Mouse (Mus musculus) thymus, postnatal 25 days (tissue): ENCODE data around the gene Dcps.

ENCODE experiments used
- DNase-seq: peaks from one replicate; pipeline ENCODE4 v3.0.0; 2022

Gene Dcps

GRCm38 (mm10) chr9:35131637-35132397, 44.0 kb downstream of the Dcps start:
- DNase-seq = no peak

- no peak for DNase-seq
These were observed 46.9 kb downstream of the Dcps start for GRCm38 (mm10) chr9:35128995-35129418.

- DNase-seq = no peak
These were observed 47.3 kb downstream of the Dcps start for GRCm38 (mm10) chr9:35128564-35128963.

DNA sequence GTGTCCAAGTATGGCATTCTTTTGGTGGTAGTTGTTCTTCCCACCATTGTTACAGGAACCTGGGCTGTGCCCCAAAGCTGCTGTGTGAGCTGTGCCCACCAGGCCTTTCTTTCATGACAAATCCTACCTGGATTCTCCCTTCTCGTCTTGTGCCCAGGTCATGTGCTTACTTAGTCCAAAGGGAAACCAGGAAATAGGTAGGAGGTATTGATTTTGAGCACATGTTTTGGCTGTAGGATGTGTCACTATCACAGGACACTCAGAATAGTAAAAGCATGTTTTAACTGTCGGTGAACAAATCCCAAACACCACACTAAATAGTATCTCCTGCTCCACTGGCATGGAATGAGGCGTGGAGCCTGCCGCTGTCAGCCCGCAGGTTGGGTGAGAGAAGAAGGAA, 48.3 kb downstream of the Dcps start:
- no peak for DNase-seq

- DNase-seq = no peak
These were observed 48.7 kb downstream of the Dcps start for GRCm38 (mm10) chr9:35127147-35127546.

DNA sequence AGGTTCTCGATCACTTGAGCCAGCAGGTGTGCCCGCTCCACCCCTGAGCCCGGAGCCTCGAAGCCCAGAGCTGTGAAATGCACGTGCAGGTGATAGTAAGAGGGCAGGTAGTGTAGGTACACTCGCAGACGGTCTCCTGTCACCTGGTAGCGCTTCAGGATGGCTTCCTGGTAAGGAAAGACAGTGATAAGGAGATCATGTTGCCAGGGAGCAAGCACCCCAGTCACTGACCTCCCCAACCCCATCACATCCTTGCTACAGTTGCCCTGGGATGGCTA, 51.2 kb downstream of the Dcps start:
- no peak for DNase-seq

DNA sequence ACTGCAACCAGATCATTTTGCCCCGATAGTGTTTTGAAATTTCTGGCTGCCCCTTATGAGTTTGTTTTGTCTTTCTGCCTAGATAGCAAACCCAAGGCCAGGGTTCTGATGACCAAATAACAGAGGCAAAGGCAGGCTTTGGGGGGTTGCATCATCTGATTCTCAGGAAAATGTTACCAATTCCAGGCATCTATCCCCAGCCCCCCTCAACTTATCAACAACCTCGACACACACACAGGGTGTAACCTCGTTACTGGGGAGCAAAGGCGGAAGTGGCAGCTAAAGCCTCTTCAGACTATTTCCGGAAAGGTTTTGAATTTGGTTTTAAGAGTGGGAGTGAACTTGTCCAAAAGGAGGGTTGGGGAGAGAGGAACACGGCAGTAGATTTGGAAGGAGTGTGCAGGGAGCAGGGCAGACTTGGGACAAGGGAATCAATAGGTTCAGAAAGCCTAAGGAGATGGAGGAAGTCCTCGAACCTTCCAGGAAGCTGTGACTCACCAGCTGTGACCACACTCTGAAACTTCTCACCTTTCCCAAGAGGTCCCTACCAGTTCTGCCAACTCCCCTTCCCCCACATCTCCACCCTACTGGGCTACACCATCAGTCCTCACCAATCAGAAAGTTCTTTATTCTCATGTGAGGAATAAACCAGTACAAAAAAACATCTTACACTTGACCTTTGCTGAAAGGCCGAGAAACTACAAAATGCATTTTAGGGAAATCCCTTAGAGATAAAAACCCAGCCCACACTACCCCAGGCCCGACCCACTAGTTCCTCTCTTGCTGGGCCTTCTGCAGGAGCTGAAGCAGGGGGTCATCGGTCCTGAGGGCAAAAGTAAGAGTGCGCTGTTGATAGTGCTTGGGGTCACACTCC, 51.8 kb downstream of the Dcps start:
- peak; percentile 56 for DNase-seq

DNA sequence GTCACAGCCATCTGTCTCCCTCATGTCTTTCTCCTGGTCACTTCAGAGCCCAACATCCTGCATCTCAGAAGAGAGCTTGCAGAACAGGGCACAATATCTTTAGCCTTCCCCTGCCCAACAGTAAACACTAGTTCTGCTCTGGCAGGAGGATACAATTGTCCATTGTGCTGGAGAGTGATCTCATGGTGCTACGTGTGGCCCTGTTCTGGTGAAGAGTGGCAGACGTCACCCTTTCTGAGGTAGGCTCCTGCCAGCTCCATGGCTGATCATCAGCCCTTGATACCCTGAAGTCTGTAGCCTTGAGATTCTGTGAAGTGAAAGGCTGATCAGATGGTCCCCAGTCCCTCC, 52.4 kb downstream of the Dcps start:
- DNase-seq = peak; percentile 18

DNA sequence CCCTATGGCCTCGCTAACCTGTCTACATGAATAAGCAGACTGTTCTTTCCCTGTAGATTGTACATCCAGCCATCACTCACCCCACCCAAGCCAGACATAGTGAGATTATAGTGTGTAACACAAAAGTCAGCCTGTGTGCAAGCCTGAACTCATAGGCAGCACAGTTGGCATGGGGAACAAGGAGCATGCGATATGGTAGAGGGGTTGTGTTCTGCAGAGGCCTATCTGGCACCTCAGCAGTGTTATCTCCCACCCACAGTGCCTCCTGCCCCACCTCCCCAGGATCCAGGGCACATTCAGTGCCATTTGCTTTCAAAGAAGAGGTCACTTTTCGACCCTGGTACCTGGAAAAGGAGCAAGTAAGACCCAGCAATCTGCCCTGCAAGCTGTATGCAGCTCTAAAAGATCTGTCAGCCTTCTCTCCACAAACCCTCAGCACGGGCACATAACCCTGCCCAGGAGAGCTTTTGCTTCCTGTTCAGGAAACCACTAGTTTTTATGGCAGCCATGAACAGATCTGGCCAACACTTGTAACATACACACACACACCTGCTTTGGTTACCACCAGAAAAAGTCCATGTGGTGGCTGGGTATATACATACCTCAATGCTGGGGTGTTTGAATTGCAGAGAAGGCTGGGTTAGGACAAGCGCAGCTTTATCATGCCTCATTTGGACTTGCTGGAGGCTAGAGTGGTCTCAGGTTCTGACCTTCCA, 53.2 kb downstream of the Dcps start:
- DNase-seq = peak; percentile 32

DNA sequence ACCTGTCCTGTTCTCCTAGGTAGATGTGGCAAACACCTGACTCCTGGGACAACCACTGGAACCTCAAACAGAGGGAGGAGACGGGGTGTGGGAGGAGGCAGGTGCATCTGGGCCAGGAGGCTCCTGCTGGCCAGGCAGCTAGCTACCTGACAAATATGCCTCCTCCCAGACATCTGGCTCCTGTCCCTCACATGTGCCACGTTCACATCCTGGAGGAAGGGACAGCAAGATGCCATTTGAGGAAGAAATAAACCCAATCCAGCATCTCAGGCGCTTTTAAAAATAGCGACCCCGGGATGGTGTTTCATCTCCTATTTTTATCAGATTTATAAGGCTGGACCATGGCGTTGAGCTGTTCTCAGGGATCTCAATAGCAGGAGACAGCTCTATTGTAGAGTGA, 56.7 kb downstream of the Dcps start, which contains the start of gene St3gal4:
Gene St3gal4, minus strand, starts transcription at position 101 of the 400 bp plus-strand sequence.
- no peak for DNase-seq

- DNase-seq = no peak
These were observed 57.3 kb downstream of the Dcps start for GRCm38 (mm10) chr9:35118563-35118962.

GRCm38 (mm10) chr9:35117384-35118295, 58.2 kb downstream of the Dcps start:
- DNase-seq = peak; percentile 65

DNA sequence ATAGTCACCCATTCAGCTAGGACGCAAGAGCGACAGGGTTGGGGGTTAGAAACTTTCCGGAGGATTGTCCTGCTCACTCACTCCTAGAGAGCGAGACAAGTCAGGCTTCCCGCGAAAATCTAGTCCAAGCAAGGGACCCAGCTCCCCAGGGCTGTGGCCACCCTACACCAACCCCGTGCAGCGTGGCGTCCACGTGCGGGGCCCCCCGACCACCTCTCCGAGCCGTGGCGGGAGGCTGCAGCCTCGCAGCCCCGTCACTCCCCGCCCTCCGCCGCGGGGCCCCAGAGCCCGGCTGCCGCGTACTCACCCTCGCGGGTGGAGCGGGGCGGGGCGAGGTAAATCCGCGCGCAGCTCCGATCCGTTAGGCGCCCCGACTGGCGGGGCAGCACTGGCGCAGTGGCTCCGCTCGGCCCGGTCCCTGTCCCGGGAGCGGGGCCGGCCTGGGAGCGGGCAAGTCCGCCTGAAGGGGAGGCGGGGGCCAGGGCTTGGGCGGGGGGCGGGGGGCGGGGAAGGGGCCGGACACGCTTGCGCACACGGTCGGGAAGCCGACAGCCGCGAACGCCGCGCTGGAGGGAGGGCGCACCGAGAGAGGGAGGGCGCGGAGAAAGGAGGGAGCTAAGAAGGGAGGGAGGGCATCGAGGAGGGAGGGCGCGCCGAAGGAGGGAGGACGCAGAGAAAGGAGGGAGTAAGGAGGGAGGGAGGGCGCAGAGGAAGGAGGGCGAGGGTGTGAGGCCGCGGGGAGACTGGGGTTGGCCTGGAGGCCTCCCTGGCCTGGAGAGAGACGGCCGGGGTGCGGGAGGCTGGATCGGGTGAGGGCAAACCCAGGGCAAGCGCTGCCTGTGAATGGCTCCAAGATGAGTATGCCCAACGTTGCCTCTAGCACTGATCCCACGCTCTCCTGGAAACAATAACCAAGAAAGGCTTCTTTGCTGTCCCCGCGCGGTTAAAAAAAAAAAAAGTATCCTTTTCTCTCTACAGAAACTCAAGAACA, 59.2 kb downstream of the Dcps start:
- DNase-seq = peak; percentile 83

GRCm38 (mm10) chr9:35115804-35116203, 60.1 kb downstream of the Dcps start:
- DNase-seq = no peak

- DNase-seq = no peak
These were observed 60.6 kb downstream of the Dcps start for GRCm38 (mm10) chr9:35115299-35115698.

GRCm38 (mm10) chr9:35114234-35114633, 61.6 kb downstream of the Dcps start:
- no peak for DNase-seq

DNA sequence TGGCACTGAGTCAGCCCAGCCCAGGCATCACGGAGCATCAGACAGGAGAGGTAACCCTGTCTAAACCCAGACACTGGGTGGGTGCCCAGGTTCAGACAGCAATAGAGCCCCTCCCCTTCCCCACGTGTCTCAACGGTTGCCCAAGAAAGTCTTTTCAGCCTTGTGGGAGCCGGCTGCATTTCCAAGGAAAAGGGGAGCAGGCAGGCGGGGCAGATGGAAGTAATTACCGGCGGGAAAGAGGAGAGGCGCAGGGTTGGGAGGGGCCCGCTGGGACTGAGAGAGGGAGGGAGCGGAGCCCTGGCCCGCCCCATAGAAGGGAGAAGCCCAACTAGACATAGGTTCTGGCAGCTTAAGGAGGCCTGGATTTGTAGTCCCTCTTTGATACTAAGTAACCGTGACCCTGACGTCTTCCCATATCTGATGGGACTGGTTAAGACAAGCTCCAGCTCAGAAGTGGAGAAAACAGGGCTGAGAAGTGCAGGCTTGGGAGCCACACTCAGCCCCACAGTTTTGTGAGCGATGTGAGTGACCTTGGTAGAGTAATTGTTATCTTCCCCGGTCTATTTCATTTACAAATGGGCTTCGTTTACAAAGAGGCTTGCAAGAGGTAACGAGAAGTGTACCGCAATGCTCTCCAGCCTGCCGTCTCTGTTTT, 63.8 kb downstream of the Dcps start:
- DNase-seq = no peak

DNA sequence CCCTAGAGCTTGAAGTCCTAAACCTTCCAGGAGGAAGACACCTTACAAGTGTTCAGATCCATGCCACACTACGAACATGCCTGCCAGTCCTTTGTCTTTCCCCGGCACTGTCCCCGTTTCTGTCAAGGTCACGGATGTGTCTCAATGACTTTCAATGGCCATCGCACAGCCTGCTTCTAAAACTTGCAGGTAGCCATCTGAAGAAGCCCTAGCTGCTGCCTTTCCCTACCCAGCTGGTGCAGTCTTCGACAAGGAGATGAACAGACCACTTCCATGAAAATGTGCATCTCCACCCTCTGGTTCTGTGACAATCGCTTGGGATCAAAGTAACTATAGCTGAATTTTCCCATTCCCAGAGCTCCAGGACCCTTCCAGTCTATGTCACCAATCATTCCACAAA, 64.4 kb downstream of the Dcps start:
- no peak for DNase-seq

DNA sequence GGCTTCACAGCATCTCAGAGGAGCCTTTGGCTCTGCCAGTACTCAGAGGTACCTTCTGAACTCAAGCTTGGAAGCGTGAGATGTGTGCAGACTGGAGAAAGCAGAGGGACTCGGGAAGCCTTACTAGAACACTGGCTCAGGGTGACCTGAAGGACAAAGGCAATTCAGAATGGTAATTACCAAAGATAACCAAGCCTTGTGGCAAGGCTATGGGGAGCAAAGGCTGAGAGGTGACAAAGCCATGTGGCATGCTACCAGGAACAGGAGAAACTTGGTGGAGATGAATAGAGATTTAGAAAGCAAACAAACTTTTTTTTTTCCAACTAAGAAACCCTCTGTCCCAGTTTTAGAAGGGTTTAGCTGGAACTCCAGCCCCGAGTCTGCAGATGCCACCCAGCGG, 65.3 kb downstream of the Dcps start:
- DNase-seq = no peak

GRCm38 (mm10) chr9:35110051-35110450, 65.8 kb downstream of the Dcps start:
- no peak for DNase-seq

DNA sequence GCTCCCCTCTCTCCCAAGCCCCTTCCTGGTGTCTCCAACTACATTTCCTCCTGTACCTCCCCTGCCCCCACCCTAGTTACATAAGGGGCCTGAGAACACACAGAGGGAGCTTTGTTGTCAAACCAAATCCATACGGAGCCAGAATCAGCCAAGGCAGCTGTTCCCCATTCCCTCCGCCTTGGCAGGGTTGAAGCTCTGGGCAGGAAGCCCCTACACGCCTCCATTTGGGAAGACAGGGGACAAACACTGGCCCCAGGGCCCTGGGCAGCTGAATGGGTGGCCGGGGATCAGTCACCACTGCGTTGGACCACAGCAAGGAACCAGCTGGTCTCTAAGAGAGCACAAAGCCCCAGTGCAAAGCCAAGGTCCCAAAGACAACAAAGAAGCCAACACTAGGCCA, 66.9 kb downstream of the Dcps start:
- DNase-seq = no peak
